ENCODE assay signal across 9 mouse cellular contexts in the genomic region with DNA sequence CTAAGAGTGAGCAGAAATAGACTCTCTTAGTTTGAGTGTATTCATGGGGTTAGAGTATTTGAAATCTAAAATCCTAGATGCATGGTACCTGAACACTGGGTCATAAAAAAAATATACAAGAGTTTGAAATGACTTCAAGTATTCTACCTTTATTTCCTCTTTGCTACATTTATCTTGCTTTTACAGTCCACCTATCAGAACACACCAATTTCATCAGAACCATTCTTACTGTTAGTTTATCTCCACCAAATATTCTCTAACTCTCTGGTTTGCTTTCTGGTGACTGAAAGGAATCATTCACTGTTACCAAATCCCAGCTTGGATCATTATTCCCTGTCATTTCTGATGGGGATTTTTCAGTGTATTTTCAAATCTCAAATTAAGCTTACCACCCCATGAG. TPM values are rescaled to one million over a fixed set of nuclear protein-coding genes. Genes with fewer than 3 reads are reported as not detected.
DNase-seq lines count a peak whose midpoint lies in the region; ATAC-seq and TF ChIP-seq lines count a peak whose summit lies in the region.
"Had no signal": no experiment of that assay in that cellular context is flagged by ENCODE, and none has a peak within 500 bp of the region (broad histone marks: within the 10 kb centered on the region; RNA-seq: fewer than 3 reads in every experiment).

No protein-coding gene starts in this region.

- no peak for TF ChIP-seq CTCF in MEL (IDR thresholded peaks at IDR 0.05 in 2 of 3, conservative IDR thresholded peaks at IDR 0.05 in 1 of 3; ENCODE audit: control insufficient read depth in 1 of 3, insufficient read depth in 1 of 3, low read depth in 2 of 3, low read length in 3 of 3, poor library complexity in 1 of 3, severe bottlenecking in 1 of 3)

- no peaks in the 10 kb centered on the region for H3K27me3 ChIP-seq in heart, embryonic 13.5 days (replicated peaks)
- H3K27me3 ChIP-seq in MEL (ENCODE audit: control insufficient read depth in 1 of 2, insufficient read depth in 2 of 2, low read length in 2 of 2): no peaks in the 10 kb centered on the region
- no peaks in the 10 kb centered on the region for H3K27me3 ChIP-seq in hindbrain, embryonic 13.5 days
- no peaks in the 10 kb centered on the region for H3K27me3 ChIP-seq in midbrain, embryonic 11.5 days (ENCODE audit: control insufficient read depth, insufficient read depth, low read length)

- H3K9ac ChIP-seq in heart, embryonic 13.5 days: peak overlapping the region; percentile 87
- H3K9ac ChIP-seq in MEL (ENCODE audit: control insufficient read depth, low read depth, low read length, poor library complexity, severe bottlenecking): peak overlapping the region; percentile 72; the same call in 1 of the 2 replicates
- H3K9ac ChIP-seq in hindbrain, embryonic 13.5 days: peak overlapping the region; percentile 83; the same call in 1 of the 2 replicates
- H3K9ac ChIP-seq in midbrain, embryonic 11.5 days (ENCODE audit: low read length): no peak overlapping the region

- H3K79me2 ChIP-seq in MEL (ENCODE audit: control insufficient read depth, insufficient read depth, low read length, poor library complexity): peaks cover 14% of the 10 kb centered on the region

- DNase-seq in heart, adult 9 months (ENCODE audit: low spot score in 2 of 2): no peak
- peak; percentile 35 for DNase-seq in MEL (ENCODE audit: low read depth, low spot score)
- no peak for DNase-seq in midbrain, embryonic 11.5 days (ENCODE audit: low spot score, missing footprints)
- DNase-seq in embryo, embryonic 9.5 days (ENCODE audit: extremely low spot score): no peak
- no peak for DNase-seq in spleen, postnatal 10 days (ENCODE audit: low spot score in 2 of 2)
- DNase-seq in kidney, postnatal 36 days: no peak

- peak overlapping the region; percentile 96 for H3K4me2 ChIP-seq in heart, embryonic 13.5 days
- H3K4me2 ChIP-seq in hindbrain, embryonic 13.5 days: peak overlapping the region; percentile 71
- peak overlapping the region; percentile 74 for H3K4me2 ChIP-seq in midbrain, embryonic 11.5 days

- peaks cover 10% of the 10 kb centered on the region for H3K36me3 ChIP-seq in heart, embryonic 13.5 days
- peaks cover 3 to 7% of the 10 kb centered on the region in 2 experiments; a peak in 2 of 4 replicates for H3K36me3 ChIP-seq in MEL (ENCODE audit: control insufficient read depth in 1 of 2, insufficient read depth in 2 of 2, low read length in 2 of 2)
- 0 out of 2 replicates have a peak, but pooled peaks cover 5% of the 10 kb centered on the region for H3K36me3 ChIP-seq in hindbrain, embryonic 13.5 days
- no peaks in the 10 kb centered on the region for H3K36me3 ChIP-seq in midbrain, embryonic 11.5 days (ENCODE audit: control insufficient read depth, insufficient read depth, low read length)

- peak; percentile 52 to 65; a peak in 3 of 4 replicates for TF ChIP-seq EP300 in MEL (IDR thresholded peaks at IDR 0.05; ENCODE audit: low read depth in 1 of 2, low read length in 2 of 2)

- no peak overlapping the region for H3K27ac ChIP-seq in heart, embryonic 13.5 days (replicated peaks)
- no peak overlapping the region for H3K27ac ChIP-seq in MEL (ENCODE audit: control insufficient read depth, low read depth, low read length)
- no peak overlapping the region for H3K27ac ChIP-seq in hindbrain, embryonic 13.5 days
- H3K27ac ChIP-seq in midbrain, embryonic 11.5 days (ENCODE audit: low read depth, low read length): no peak overlapping the region

- TF ChIP-seq POLR2A in MEL (IDR thresholded peaks at IDR 0.05; ENCODE audit: control insufficient read depth in 1 of 2, insufficient read depth in 1 of 2, low read depth in 1 of 2, low read length in 2 of 2, poor library complexity in 1 of 2): no peak

- no peak for ATAC-seq in heart, embryonic 13.5 days (ENCODE audit: extremely low read depth, insufficient number of reproducible peaks, low FRiP score, low TSS enrichment)
- no peak for ATAC-seq in hindbrain, embryonic 13.5 days (ENCODE audit: low FRiP score)
- ATAC-seq in midbrain, embryonic 11.5 days (ENCODE audit: low FRiP score): no peak

- H3K4me3 ChIP-seq in heart, embryonic 13.5 days: peak overlapping the region; percentile 89
- peak overlapping the region; percentile 84 to 91 for H3K4me3 ChIP-seq in MEL (ENCODE audit: control insufficient read depth in 1 of 2, insufficient read depth in 1 of 2, low read depth in 2 of 2, low read length in 2 of 2)
- H3K4me3 ChIP-seq in hindbrain, embryonic 13.5 days: peak overlapping the region; percentile 79
- peak overlapping the region; percentile 83; the same call in 1 of the 2 replicates for H3K4me3 ChIP-seq in midbrain, embryonic 11.5 days (ENCODE audit: low read depth, low read length)

- peaks cover 18% of the 10 kb centered on the region for H3K4me1 ChIP-seq in heart, embryonic 13.5 days
- peaks cover 2 to 4% of the 10 kb centered on the region in 2 experiments; a peak in 2 of 4 replicates for H3K4me1 ChIP-seq in MEL (ENCODE audit: control insufficient read depth in 1 of 2, insufficient read depth in 2 of 2, low read length in 2 of 2)
- H3K4me1 ChIP-seq in hindbrain, embryonic 13.5 days (replicated peaks): peaks cover 28% of the 10 kb centered on the region
- peaks cover 11% of the 10 kb centered on the region for H3K4me1 ChIP-seq in midbrain, embryonic 11.5 days (ENCODE audit: control insufficient read depth, insufficient read depth, low read length)

- H3K9me3 ChIP-seq in heart, embryonic 13.5 days: no peaks in the 10 kb centered on the region
- H3K9me3 ChIP-seq in MEL (replicated peaks; ENCODE audit: insufficient read depth, low read length): no peaks in the 10 kb centered on the region
- H3K9me3 ChIP-seq in hindbrain, embryonic 13.5 days: no peaks in the 10 kb centered on the region
- no peaks in the 10 kb centered on the region for H3K9me3 ChIP-seq in midbrain, embryonic 11.5 days (ENCODE audit: control insufficient read depth, low read length)

- TF ChIP-seq RAD21 in MEL (IDR thresholded peaks at IDR 0.05; ENCODE audit: low read depth, low read length): no peak

TF ChIP-seq in MEL, 35 proteins besides CTCF, POLR2A, EP300 and RAD21:
- TF ChIP-seq GATA1 (IDR thresholded peaks at IDR 0.05; ENCODE audit: low read depth, low read length) (peak; percentile 52; the same call in 1 of the 2 replicates), TCF12 (IDR thresholded peaks at IDR 0.05; ENCODE audit: low read depth, low read length) (peak; percentile 46; the same call in 1 of the 2 replicates), NELFE (IDR thresholded peaks at IDR 0.05; ENCODE audit: low read depth, low read length) (no peak), USF1 (IDR thresholded peaks at IDR 0.05; ENCODE audit: low read depth, low read length) (no peak), RCOR1 (IDR thresholded peaks at IDR 0.05; ENCODE audit: low read depth, low read length) (peak; percentile 43; the same call in 1 of the 2 replicates), MAFK (IDR thresholded peaks at IDR 0.05; ENCODE audit: borderline replicate concordance, low read depth, low read length) (no peak), NRF1 (IDR thresholded peaks at IDR 0.05; ENCODE audit: insufficient read depth, low read depth, low read length, poor library complexity, severe bottlenecking) (no peak)

RNA-seq across cellular contexts. Expression of gene Rbm48, which starts 0.8 kb away (rescaled TPM):
- polyA plus RNA-seq in heart, embryonic 13.5 days (2015; fragmentation: Nextera tagmentation; extraction: Ambion mirVana): 8.3 and 8.8 TPM in 2 replicates
- total RNA-seq in MEL (2012; rRNA removed): 12.0 and 12.7 TPM in 2 replicates
- 10 to 100 TPM in 1 of 2 experiments, not detected in 1; 12.9 TPM for polyA plus RNA-seq in MEL (2012; ENCODE audit: insufficient read depth in 1 of 2, insufficient read length in 2 of 2, low read depth in 1 of 2, low replicate concordance in 2 of 2, missing spikeins in 1 of 2)
- 14.9 and 16.1 TPM in 2 replicates for polyA plus RNA-seq in hindbrain, embryonic 13.5 days (2015; fragmentation: Nextera tagmentation; extraction: Ambion mirVana)
- polyA plus RNA-seq in midbrain, embryonic 11.5 days (2014; fragmentation: Nextera tagmentation; extraction: Ambion mirVana): 13.8 and 15.9 TPM in 2 replicates

RNA-seq across cellular contexts. Expression of gene Pex1, which starts 1.3 kb away (rescaled TPM):
- polyA plus RNA-seq in heart, embryonic 13.5 days (2015; fragmentation: Nextera tagmentation; extraction: Ambion mirVana): 9.7 and 13.0 TPM in 2 replicates
- total RNA-seq in MEL (2012; rRNA removed): 5.2 and 6.3 TPM in 2 replicates
- polyA plus RNA-seq in MEL (2012; ENCODE audit: insufficient read depth in 1 of 2, insufficient read length in 2 of 2, low read depth in 1 of 2, low replicate concordance in 2 of 2, missing spikeins in 1 of 2): 10 to 100 TPM in 1 of 2 experiments, not detected in 1; 19.4 TPM
- polyA plus RNA-seq in hindbrain, embryonic 13.5 days (2015; fragmentation: Nextera tagmentation; extraction: Ambion mirVana): 26.9 and 28.7 TPM in 2 replicates
- polyA plus RNA-seq in midbrain, embryonic 11.5 days (2014; fragmentation: Nextera tagmentation; extraction: Ambion mirVana): 13.3 and 13.6 TPM in 2 replicates

RNA-seq across cellular contexts. Expression of gene 1700109H08Rik, which starts 25.8 kb away (rescaled TPM):
- polyA plus RNA-seq in heart, embryonic 13.5 days (2015; fragmentation: Nextera tagmentation; extraction: Ambion mirVana): 1.3 and 1.9 TPM in 2 replicates
- 1.6 and 1.9 TPM in 2 replicates for total RNA-seq in MEL (2012; rRNA removed)
- polyA plus RNA-seq in MEL (2012; ENCODE audit: insufficient read depth in 1 of 2, insufficient read length in 2 of 2, low read depth in 1 of 2, low replicate concordance in 2 of 2, missing spikeins in 1 of 2): 1 to 10 TPM in 1 of 2 experiments, not detected in 1; 4.2 TPM
- polyA plus RNA-seq in hindbrain, embryonic 13.5 days (2015; fragmentation: Nextera tagmentation; extraction: Ambion mirVana): 2.5 and 3.8 TPM in 2 replicates
- polyA plus RNA-seq in midbrain, embryonic 11.5 days (2014; fragmentation: Nextera tagmentation; extraction: Ambion mirVana): 2.0 and 3.4 TPM in 2 replicates

RNA-seq across cellular contexts. Expression of gene Fam133b, which starts 53.5 kb away (rescaled TPM):
- 15.2 and 15.7 TPM in 2 replicates for polyA plus RNA-seq in heart, embryonic 13.5 days (2015; fragmentation: Nextera tagmentation; extraction: Ambion mirVana)
- 36.2 and 39.4 TPM in 2 replicates for total RNA-seq in MEL (2012; rRNA removed)
- polyA plus RNA-seq in MEL (2012; ENCODE audit: insufficient read depth in 1 of 2, insufficient read length in 2 of 2, low read depth in 1 of 2, low replicate concordance in 2 of 2, missing spikeins in 1 of 2): 10 to 100 TPM in 1 of 2 experiments, not detected in 1; 56.0 TPM
- polyA plus RNA-seq in hindbrain, embryonic 13.5 days (2015; fragmentation: Nextera tagmentation; extraction: Ambion mirVana): 29.3 and 32.1 TPM in 2 replicates
- 43.0 and 47.3 TPM in 2 replicates for polyA plus RNA-seq in midbrain, embryonic 11.5 days (2014; fragmentation: Nextera tagmentation; extraction: Ambion mirVana)

RNA-seq across cellular contexts. Expression of gene Tmbim7, which starts 53.8 kb away (rescaled TPM):
- not detected in 2 replicates for polyA plus RNA-seq in heart, embryonic 13.5 days (2015; fragmentation: Nextera tagmentation; extraction: Ambion mirVana)
- total RNA-seq in MEL (2012; rRNA removed): 0.16 TPM in 1 of 2 replicates, not detected in the other
- under 1 TPM in 1 of 2 experiments, not detected in 1; 0.06 TPM for polyA plus RNA-seq in MEL (2012; ENCODE audit: insufficient read depth in 1 of 2, insufficient read length in 2 of 2, low read depth in 1 of 2, low replicate concordance in 2 of 2, missing spikeins in 1 of 2)
- not detected in 2 replicates for polyA plus RNA-seq in hindbrain, embryonic 13.5 days (2015; fragmentation: Nextera tagmentation; extraction: Ambion mirVana)
- not detected in 2 replicates for polyA plus RNA-seq in midbrain, embryonic 11.5 days (2014; fragmentation: Nextera tagmentation; extraction: Ambion mirVana)
- total RNA-seq: heart, postnatal 36 days had no signal
